Mouse (Mus musculus): ENCODE measurements around the gene Ly6g5b. TPM values are rescaled to one million over a fixed set of nuclear protein-coding genes. Genes with fewer than 3 reads are reported as not detected.

Gene Ly6g5b
- polyA plus RNA-seq, 1 experiment, result 0.54 TPM

GRCm38 (mm10) chr17:35083929-35084497 is 31.2 kb downstream of the Ly6g5b start:
- Histone ChIP-seq H3K27ac (ENCODE audit: insufficient read depth, low read depth, low read length) (no peak overlapping the region), H3K4me3 (ENCODE audit: insufficient read depth, low read length) (no peak overlapping the region), H3K4me1 (ENCODE audit: control insufficient read depth, insufficient read depth, low read length) (peaks cover 15% of the 10 kb centered on the region)
- TF ChIP-seq POLR2A (IDR thresholded peaks at IDR 0.05; ENCODE audit: borderline replicate concordance, low read depth, low read length) (no peak), CTCF (IDR thresholded peaks at IDR 0.05; ENCODE audit: low read depth, low read length) (no peak)

GRCm38 (mm10) chr17:35082841-35083576 is 32.2 kb downstream of the Ly6g5b start:
- no peak for TF ChIP-seq CTCF (IDR thresholded peaks at IDR 0.05; ENCODE audit: low read depth, low read length)
- TF ChIP-seq POLR2A (IDR thresholded peaks at IDR 0.05; ENCODE audit: borderline replicate concordance, low read depth, low read length), result no peak
- H3K27ac ChIP-seq (ENCODE audit: insufficient read depth, low read depth, low read length), result no peak overlapping the region
- no peak overlapping the region for H3K4me3 ChIP-seq (ENCODE audit: insufficient read depth, low read length)
- H3K4me1 ChIP-seq (ENCODE audit: control insufficient read depth, insufficient read depth, low read length), result peaks cover 18% of the 10 kb centered on the region

GRCm38 (mm10) chr17:35080710-35081109 is 34.5 kb downstream of the Ly6g5b start:
- Histone ChIP-seq H3K4me1 (ENCODE audit: control insufficient read depth, insufficient read depth, low read length) (peaks cover 24% of the 10 kb centered on the region), H3K4me3 (ENCODE audit: insufficient read depth, low read length) (no peak overlapping the region), H3K27ac (ENCODE audit: insufficient read depth, low read depth, low read length) (no peak overlapping the region)
- TF ChIP-seq CTCF (IDR thresholded peaks at IDR 0.05; ENCODE audit: low read depth, low read length) (no peak), POLR2A (IDR thresholded peaks at IDR 0.05; ENCODE audit: borderline replicate concordance, low read depth, low read length) (no peak)

- TF ChIP-seq CTCF (IDR thresholded peaks at IDR 0.05; ENCODE audit: low read depth, low read length) (no peak), POLR2A (IDR thresholded peaks at IDR 0.05; ENCODE audit: borderline replicate concordance, low read depth, low read length) (no peak)
- H3K4me1 ChIP-seq (ENCODE audit: control insufficient read depth, insufficient read depth, low read length), result peaks cover 24% of the 10 kb centered on the region
- no peak overlapping the region for H3K27ac ChIP-seq (ENCODE audit: insufficient read depth, low read depth, low read length)
- no peak overlapping the region for H3K4me3 ChIP-seq (ENCODE audit: insufficient read depth, low read length)
These were observed 35.0 kb downstream of the Ly6g5b start for GRCm38 (mm10) chr17:35080248-35080647.

DNA sequence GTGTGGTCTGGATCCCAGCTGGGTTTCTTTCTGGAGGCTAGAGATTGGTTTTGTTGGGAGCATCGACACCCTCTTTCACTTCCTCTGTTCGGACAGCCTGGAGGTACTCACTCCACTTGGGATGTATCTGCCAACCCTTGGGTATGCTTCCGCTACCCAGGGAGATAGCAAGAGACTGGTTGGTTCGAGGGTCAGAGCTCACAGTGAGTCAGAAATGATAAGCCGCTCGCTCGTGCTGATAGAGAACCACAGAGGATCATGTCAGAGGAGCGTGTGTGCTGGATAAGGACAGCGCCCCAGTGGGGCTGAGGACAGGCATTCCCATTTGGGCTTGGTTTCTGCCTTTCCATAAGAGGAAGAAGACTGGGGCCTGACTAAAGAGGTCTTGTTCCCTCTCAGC is 35.5 kb downstream of the Ly6g5b start:
- Histone ChIP-seq H3K4me1 (ENCODE audit: control insufficient read depth, insufficient read depth, low read length) (peaks cover 24% of the 10 kb centered on the region), H3K4me3 (ENCODE audit: insufficient read depth, low read length) (no peak overlapping the region), H3K27ac (ENCODE audit: insufficient read depth, low read depth, low read length) (no peak overlapping the region)
- TF ChIP-seq POLR2A (IDR thresholded peaks at IDR 0.05; ENCODE audit: borderline replicate concordance, low read depth, low read length) (no peak), CTCF (IDR thresholded peaks at IDR 0.05; ENCODE audit: low read depth, low read length) (no peak)

GRCm38 (mm10) chr17:35077786-35078233 is 37.4 kb downstream of the Ly6g5b start, which contains the start of gene Ly6g6d:
Gene Ly6g6d, minus strand, starts transcription at chr17:35078065.
- Histone ChIP-seq H3K4me1 (ENCODE audit: control insufficient read depth, insufficient read depth, low read length) (peaks cover 24% of the 10 kb centered on the region), H3K27ac (ENCODE audit: insufficient read depth, low read depth, low read length) (no peak within 1 kb of the TSS), H3K4me3 (ENCODE audit: insufficient read depth, low read length) (peak within 1 kb of the TSS; percentile 37)
- TF ChIP-seq POLR2A (IDR thresholded peaks at IDR 0.05; ENCODE audit: borderline replicate concordance, low read depth, low read length) (no peak), CTCF (IDR thresholded peaks at IDR 0.05; ENCODE audit: low read depth, low read length) (peak; percentile 32; the same call in 1 of the 2 replicates)

DNA sequence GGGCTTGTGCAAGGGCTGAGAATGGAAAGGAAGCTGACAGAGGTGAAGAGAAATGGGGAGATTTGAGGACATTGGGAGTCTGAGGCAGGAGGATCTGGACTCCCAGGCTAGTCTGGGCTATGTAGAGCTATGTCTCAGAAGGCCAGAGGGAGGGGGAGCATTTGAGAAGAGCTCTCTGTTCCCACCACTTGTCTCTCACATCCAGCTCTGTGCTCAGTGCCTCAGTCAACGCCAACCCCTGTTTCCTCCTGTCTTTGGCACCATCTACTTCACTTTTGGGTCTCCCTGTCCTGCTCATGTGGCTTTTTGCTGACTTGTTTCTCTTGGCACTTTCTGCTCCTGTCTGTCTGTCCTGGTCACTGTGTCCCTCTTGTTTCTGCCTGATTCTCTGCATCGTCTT is 37.9 kb downstream of the Ly6g5b start:
- Histone ChIP-seq H3K4me1 (ENCODE audit: control insufficient read depth, insufficient read depth, low read length) (peaks cover 24% of the 10 kb centered on the region), H3K4me3 (ENCODE audit: insufficient read depth, low read length) (no peak overlapping the region), H3K27ac (ENCODE audit: insufficient read depth, low read depth, low read length) (no peak overlapping the region)
- no peak for TF ChIP-seq CTCF (IDR thresholded peaks at IDR 0.05; ENCODE audit: low read depth, low read length)
- TF ChIP-seq POLR2A (IDR thresholded peaks at IDR 0.05; ENCODE audit: borderline replicate concordance, low read depth, low read length), result no peak

DNA sequence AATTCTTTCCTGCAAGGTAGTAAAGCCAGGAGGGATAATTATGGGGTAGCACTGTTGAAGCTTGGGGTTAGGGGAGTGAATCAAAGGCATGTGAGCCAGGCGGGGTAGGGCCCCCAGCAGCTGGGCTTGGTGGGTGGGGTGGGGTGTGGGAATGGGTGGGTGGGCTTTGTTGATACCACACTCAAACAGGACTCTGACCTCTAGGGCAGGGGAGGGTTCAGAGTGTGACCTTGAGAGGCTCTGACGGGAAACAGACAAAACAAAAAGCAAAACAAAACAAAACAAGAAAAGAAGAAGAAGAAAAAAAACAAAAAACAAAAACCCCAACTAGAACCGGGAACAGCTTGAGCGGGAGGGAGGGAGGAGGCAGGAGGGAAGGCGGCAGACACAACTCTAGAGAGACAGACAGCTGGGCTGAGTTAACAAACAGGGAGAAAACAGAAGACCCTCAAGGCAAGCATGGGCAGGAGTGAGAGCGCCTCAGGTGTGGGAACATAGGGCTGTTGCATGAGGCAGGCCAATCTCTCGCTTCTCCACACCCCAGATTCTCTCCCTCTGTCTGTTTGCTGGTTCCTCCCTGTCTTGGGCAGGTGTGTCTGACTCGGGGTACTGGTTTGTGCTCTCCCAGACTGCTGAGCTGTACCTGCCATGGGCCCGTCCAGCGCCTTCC is 38.6 kb downstream of the Ly6g5b start, which contains the start of gene Ly6g6e:
TSS of gene Ly6g6e (plus strand) at position 396 of the 670 bp plus-strand sequence.
- no peak for TF ChIP-seq POLR2A (IDR thresholded peaks at IDR 0.05; ENCODE audit: borderline replicate concordance, low read depth, low read length)
- TF ChIP-seq CTCF (IDR thresholded peaks at IDR 0.05; ENCODE audit: low read depth, low read length), result no peak
- Histone ChIP-seq H3K4me3 (ENCODE audit: insufficient read depth, low read length) (peak within 1 kb of the TSS; percentile 37), H3K27ac (ENCODE audit: insufficient read depth, low read depth, low read length) (no peak within 1 kb of the TSS), H3K4me1 (ENCODE audit: control insufficient read depth, insufficient read depth, low read length) (peaks cover 24% of the 10 kb centered on the region)

DNA sequence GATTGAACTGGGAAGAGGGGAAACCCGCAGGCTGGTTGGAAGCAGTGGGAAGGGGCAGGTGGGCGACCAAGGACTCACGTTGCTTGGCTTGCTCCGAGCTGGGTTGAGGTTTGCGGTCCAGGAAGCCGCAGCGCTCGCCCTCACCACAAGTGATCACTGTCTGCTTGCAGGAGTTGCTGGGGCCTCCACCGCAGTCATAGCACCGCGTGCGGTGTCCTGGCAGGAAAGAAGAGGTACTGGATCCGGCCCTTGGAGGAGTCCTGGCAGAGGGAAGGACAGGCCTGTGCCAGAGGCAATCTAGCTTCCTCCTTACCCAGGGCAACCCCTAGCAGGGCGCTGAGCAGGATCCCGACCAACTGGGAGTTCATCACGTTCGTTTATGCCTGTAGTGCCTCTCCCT is 41.1 kb downstream of the Ly6g5b start:
- TF ChIP-seq POLR2A (IDR thresholded peaks at IDR 0.05; ENCODE audit: borderline replicate concordance, low read depth, low read length) (no peak), CTCF (IDR thresholded peaks at IDR 0.05; ENCODE audit: low read depth, low read length) (no peak)
- peaks cover 9% of the 10 kb centered on the region for H3K4me1 ChIP-seq (ENCODE audit: control insufficient read depth, insufficient read depth, low read length)

GRCm38 (mm10) chr17:35071454-35071853 is 43.8 kb downstream of the Ly6g5b start:
- Histone ChIP-seq H3K4me1 (ENCODE audit: control insufficient read depth, insufficient read depth, low read length) (no peaks in the 10 kb centered on the region), H3K4me3 (ENCODE audit: insufficient read depth, low read length) (no peak overlapping the region), H3K27ac (ENCODE audit: insufficient read depth, low read depth, low read length) (no peak overlapping the region)
- TF ChIP-seq CTCF (IDR thresholded peaks at IDR 0.05; ENCODE audit: low read depth, low read length) (no peak), POLR2A (IDR thresholded peaks at IDR 0.05; ENCODE audit: borderline replicate concordance, low read depth, low read length) (no peak)

More for the DNA sequence above, 41.1 kb downstream of the Ly6g5b start:
- no peak overlapping the region for H3K4me3 ChIP-seq (ENCODE audit: insufficient read depth, low read length)
- no peak overlapping the region for H3K27ac ChIP-seq (ENCODE audit: insufficient read depth, low read depth, low read length)
